Mouse (Mus musculus) CD8-positive naive resting alpha-beta T cell, adult 57 days (primary cell): ENCODE data around the gene Vmn1r107. TPM values are rescaled to one million over a fixed set of nuclear protein-coding genes. Genes with fewer than 3 reads are reported as not detected.

ENCODE experiments used
- total RNA-seq: library from RNA; stranded (reverse); gene quantifications from one replicate; pipeline ENCODE4 v1.2.4, GENCODE M21; 2023

Gene Vmn1r107
- not detected for total RNA-seq

GRCm38 (mm10) chr7:20668618-20669017 is at the start of gene Vmn1r107:
Gene Vmn1r107, plus strand, starts transcription at chr7:20668918.

DNA sequence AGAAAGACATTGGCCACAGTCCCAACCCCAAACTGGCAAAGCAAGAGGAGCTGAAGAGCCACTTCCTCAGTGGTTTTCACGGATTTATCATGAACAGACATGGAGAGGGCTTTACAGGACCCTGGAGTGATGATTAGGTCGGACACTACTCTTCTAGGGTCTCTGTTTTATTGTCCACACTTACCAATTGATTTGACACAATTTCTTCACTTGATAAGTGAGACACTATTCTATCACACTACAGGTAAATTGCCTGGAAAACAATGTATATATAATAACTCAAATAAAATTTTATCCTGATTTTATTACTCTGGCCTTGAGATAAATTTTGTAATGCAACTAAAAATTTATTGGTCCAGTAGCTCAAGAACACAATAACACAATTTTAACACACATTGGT is 34.4 kb downstream of the Vmn1r107 start, which contains the start of gene Vmn1r111:
Gene Vmn1r111, minus strand, starts transcription at position 101 of the 400 bp plus-strand sequence.

Other genes starting within 250 kb of the Vmn1r107 start
- gene Vmn1r101, start 226.3 kb upstream of the Vmn1r107 start, total RNA-seq, result not detected
- gene Gm10670, start 194.0 kb upstream of the Vmn1r107 start, total RNA-seq, result not detected
- gene Vmn1r103, start 158.4 kb upstream of the Vmn1r107 start, total RNA-seq, result not detected
- not detected for gene Vmn1r104, start 135.1 kb upstream of the Vmn1r107 start, total RNA-seq
- gene Gm5726, start 123.2 kb upstream of the Vmn1r107 start, total RNA-seq, result not detected
- not detected for gene Gm4141, start 92.7 kb upstream of the Vmn1r107 start, total RNA-seq
- gene Gm4513, start 69.9 kb upstream of the Vmn1r107 start, total RNA-seq, result not detected
- not detected for gene Vmn1r111, start 34.3 kb downstream of the Vmn1r107 start, total RNA-seq
- gene Gm10668, start 61.7 kb downstream of the Vmn1r107 start, total RNA-seq, result not detected
- not detected for gene Vmn1r112, start 102.3 kb downstream of the Vmn1r107 start, total RNA-seq
- not detected for gene Vmn1r113, start 118.4 kb downstream of the Vmn1r107 start, total RNA-seq
- not detected for gene Vmn1r114, start 143.3 kb downstream of the Vmn1r107 start, total RNA-seq
- gene Vmn1r115, start 176.1 kb downstream of the Vmn1r107 start, total RNA-seq, result not detected
- gene Vmn1r116, start 203.3 kb downstream of the Vmn1r107 start, total RNA-seq, result not detected
- gene Vmn1r117, start 215.2 kb downstream of the Vmn1r107 start, total RNA-seq, result not detected
- gene Vmn1r118, start 243.4 kb downstream of the Vmn1r107 start, total RNA-seq, result not detected